Mouse (Mus musculus) intestine, embryonic 14.5 days (tissue): ENCODE measurements around the gene Zfp830. TPM values are rescaled to one million over a fixed set of nuclear protein-coding genes. Genes with fewer than 3 reads are reported as not detected.

Experiments used
- ATAC-seq: fragments of 200-750 bp; cut with Nextera tagmentation; replicated peaks from 2 replicates; pipeline ENCODE4 v1.8.0; 2017; ENCODE audit warnings: low read depth, moderate number of reproducible peaks, moderate TSS enrichment, moderate library complexity; ENCODE audit not compliant: low FRiP score, low TSS enrichment
- DNase-seq: peaks from one replicate; pipeline ENCODE4 v3.0.0-alpha.2; 2018; ENCODE audit warnings: low spot score
- H3K27ac ChIP-seq: fragments of 300-500 bp; sonication (generic); 2 replicates; pipeline ENCODE4 v1.5.1; 2014; ENCODE audit warnings: low read depth, mild to moderate bottlenecking, control low read depth
- H3K27me3 ChIP-seq: fragments of 300-500 bp; sonication (generic); replicated peaks from 2 replicates; pipeline ENCODE4 v1.6.1; 2014; ENCODE audit warnings: low read length, control low read depth; ENCODE audit not compliant: control insufficient read depth, insufficient read depth
- H3K36me3 ChIP-seq: fragments of 300-500 bp; sonication (generic); 2 replicates; pipeline ENCODE4 v1.6.1; 2014; ENCODE audit warnings: low read length, control low read depth; ENCODE audit not compliant: control insufficient read depth, insufficient read depth
- H3K4me1 ChIP-seq: fragments of 300-500 bp; sonication (generic); replicated peaks from 2 replicates; pipeline ENCODE4 v1.6.1; 2014; ENCODE audit warnings: low read length, control low read depth, mixed read lengths; ENCODE audit not compliant: control insufficient read depth, insufficient read depth
- H3K4me2 ChIP-seq: fragments of 300-500 bp; sonication (generic); 2 replicates; pipeline ENCODE4 v1.6.1; 2014; ENCODE audit warnings: low read length
- H3K4me3 ChIP-seq: fragments of 300-500 bp; sonication (generic); 2 replicates; pipeline ENCODE4 v1.5.1; 2014; ENCODE audit warnings: low read depth, low read length, control low read depth, mixed read lengths
- H3K9ac ChIP-seq: fragments of 300-500 bp; sonication (generic); 2 replicates; pipeline ENCODE4 v1.6.1; 2014; ENCODE audit warnings: mild to moderate bottlenecking, low read length
- H3K9me3 ChIP-seq: fragments of 300-500 bp; sonication (generic); 2 replicates; pipeline ENCODE4 v1.6.1; 2016; ENCODE audit warnings: low read length, control low read depth; ENCODE audit not compliant: control insufficient read depth
- WGBS: fragments of 180-500 bp; shearing (Covaris S2); extraction: QIAGEN DNeasy Blood & Tissue Kit; methylation state at CpG from one replicate; pipeline ENCODE4 v1.1.7; 2014; 5-methylcytosine and 5-hydroxymethylcytosine counted together
- polyA plus RNA-seq: library from polyadenylated mRNA; unstranded; fragments of >200 nt; fragmentation: Nextera tagmentation; extraction: Ambion mirVana; gene quantifications from 2 replicates; pipeline ENCODE4 v1.2.1, GENCODE M21; 2014

The Zfp830 gene
- polyA plus RNA-seq, 1 experiment from 2014 or later, result 31.4 TPM

GRCm38 (mm10) chr11:82806656-82807055 is 42.5 kb downstream of the Zfp830 start:
- 73% methylated on average over 3 of the region's 3 CpGs for WGBS
- DNase-seq, result no peak
- Histone ChIP-seq H3K9ac (no peak overlapping the region), H3K36me3 (peaks cover 22% of the 10 kb centered on the region), H3K4me1 (no peaks in the 10 kb centered on the region), H3K27ac (no peak overlapping the region), H3K4me2 (no peak overlapping the region), H3K9me3 (no peaks in the 10 kb centered on the region), H3K27me3 (no peaks in the 10 kb centered on the region), H3K4me3 (no peak overlapping the region)
- no peak for ATAC-seq

GRCm38 (mm10) chr11:82807370-82807769 is 43.2 kb downstream of the Zfp830 start:
- no peak overlapping the region for H3K4me3 ChIP-seq
- ATAC-seq, result no peak
- WGBS, result 80% methylated on average over 3 of the region's 3 CpGs
- no peak overlapping the region for H3K9ac ChIP-seq
- no peaks in the 10 kb centered on the region for H3K27me3 ChIP-seq
- DNase-seq, result no peak
- H3K27ac ChIP-seq, result no peak overlapping the region
- H3K4me2 ChIP-seq, result no peak overlapping the region
- no peaks in the 10 kb centered on the region for H3K4me1 ChIP-seq
- H3K9me3 ChIP-seq, result no peaks in the 10 kb centered on the region
- H3K36me3 ChIP-seq, result peaks cover 15% of the 10 kb centered on the region

GRCm38 (mm10) chr11:82808485-82808884 is 44.3 kb downstream of the Zfp830 start:
- DNase-seq (no peak), ATAC-seq (no peak)
- no peak overlapping the region for H3K27ac ChIP-seq
- WGBS, result 80% methylated on average over 5 of the region's 5 CpGs
- no peak overlapping the region for H3K4me2 ChIP-seq
- peaks cover 4% of the 10 kb centered on the region for H3K36me3 ChIP-seq
- H3K4me3 ChIP-seq, result no peak overlapping the region
- H3K9me3 ChIP-seq, result no peaks in the 10 kb centered on the region
- H3K27me3 ChIP-seq, result no peaks in the 10 kb centered on the region
- H3K4me1 ChIP-seq, result 0 out of 2 replicates have a peak, but pooled peaks cover 2% of the 10 kb centered on the region
- no peak overlapping the region for H3K9ac ChIP-seq

Other genes with a start within 250 kb of the Zfp830 start
- gene Cct6b, start within 50 bp of the Zfp830 start, polyA plus RNA-seq, result 0.19 and 0.28 TPM in 2 replicates
- gene Lig3, start 16.8 kb downstream of the Zfp830 start, polyA plus RNA-seq, result 37.4 and 37.6 TPM in 2 replicates
- gene Rffl, start 106.9 kb downstream of the Zfp830 start, polyA plus RNA-seq, result 12.1 and 13.5 TPM in 2 replicates
- 14.7 and 15.4 TPM in 2 replicates for gene Rad51d, start 126.3 kb downstream of the Zfp830 start, polyA plus RNA-seq
- 0.11 and 0.22 TPM in 2 replicates for gene Fndc8, start 127.8 kb downstream of the Zfp830 start, polyA plus RNA-seq
- gene Nle1, start 144.1 kb downstream of the Zfp830 start, polyA plus RNA-seq, result 40.3 and 42.5 TPM in 2 replicates
- 1.6 TPM in 2 replicates for gene Unc45b, start 146.2 kb downstream of the Zfp830 start, polyA plus RNA-seq
- 1.3 and 1.6 TPM in 2 replicates for gene Slfn5, start 187.0 kb downstream of the Zfp830 start, polyA plus RNA-seq
- 16.9 and 19.5 TPM in 2 replicates for gene Slfn9, start 227.5 kb downstream of the Zfp830 start, polyA plus RNA-seq